Mouse (Mus musculus) forebrain, embryonic 16.5 days (tissue): ENCODE measurements at regions not wholly inside any gene's neighbourhood (a gene's known extent, or its start where the extent isn't known, plus 50 kb on each side); places are given as distances from the start of the nearest gene placed in this dataset.
A peak's percentile ranks its signal among the peaks of the same experiment; 100 is the strongest.

Source experiments
- ATAC-seq: fragments of 200-750 bp; cut with Nextera tagmentation; 2 replicates; pipeline ENCODE4 v1.8.0; 2017; ENCODE audit warnings: mild to moderate bottlenecking, moderate library complexity
- H3K27ac ChIP-seq: fragments of 300-500 bp; sonication (generic); 2 replicates; pipeline ENCODE4 v1.5.1; 2014; ENCODE audit warnings: low read length, control low read depth
- H3K27me3 ChIP-seq: fragments of 300-500 bp; sonication (generic); replicated peaks from 2 replicates; pipeline ENCODE4 v1.6.1; 2014; ENCODE audit warnings: low read length; ENCODE audit not compliant: control insufficient read depth, insufficient read depth
- H3K36me3 ChIP-seq: fragments of 300-500 bp; sonication (generic); 2 replicates; pipeline ENCODE4 v1.6.1; 2014; ENCODE audit not compliant: control insufficient read depth, insufficient read depth
- H3K4me1 ChIP-seq: fragments of 300-500 bp; sonication (generic); replicated peaks from 2 replicates; pipeline ENCODE4 v1.6.1; 2014; ENCODE audit warnings: low read length; ENCODE audit not compliant: control insufficient read depth, insufficient read depth
- H3K4me2 ChIP-seq: fragments of 300-500 bp; sonication (generic); 2 replicates; pipeline ENCODE4 v1.6.1; 2014; ENCODE audit warnings: mild to moderate bottlenecking, low read length, control low read depth
- H3K4me3 ChIP-seq: fragments of 300-500 bp; sonication (generic); replicated peaks from 2 replicates; pipeline ENCODE4 v1.5.1; 2014; ENCODE audit warnings: mild to moderate bottlenecking, low read length, control low read depth
- H3K9ac ChIP-seq: fragments of 300-500 bp; sonication (generic); replicated peaks from 2 replicates; pipeline ENCODE4 v1.6.1; 2014; ENCODE audit warnings: low read depth, low read length, control low read depth
- H3K9me3 ChIP-seq: fragments of 300-500 bp; sonication (generic); 2 replicates; pipeline ENCODE4 v1.6.1; 2016; ENCODE audit warnings: low read length; ENCODE audit not compliant: control insufficient read depth
- WGBS: fragments of 180-500 bp; shearing (Covaris S2); extraction: QIAGEN DNeasy Blood & Tissue Kit; methylation state at CpG from one replicate; pipeline ENCODE4 v1.1.7; 2014; 5-methylcytosine and 5-hydroxymethylcytosine counted together

GRCm38 (mm10) chr4:125898631-125899348, 125.6 kb upstream of the Csf3r start:
- WGBS = 33% methylated on average over 11 of the region's 11 CpGs
- Histone ChIP-seq H3K4me1 (peaks cover 35% of the 10 kb centered on the region), H3K9me3 (no peaks in the 10 kb centered on the region), H3K27me3 (no peaks in the 10 kb centered on the region), H3K4me3 (no peak overlapping the region), H3K36me3 (no peaks in the 10 kb centered on the region), H3K4me2 (no peak overlapping the region), H3K27ac (peak overlapping the region; percentile 35; the same call in 1 of the 2 replicates), H3K9ac (no peak overlapping the region)
- peak; percentile 43; the same call in 1 of the 2 replicates for ATAC-seq

GRCm38 (mm10) chr4:125901546-125902276, 122.6 kb upstream of the Csf3r start:
- H3K27ac ChIP-seq = peak overlapping the region; percentile 11
- WGBS = 41% methylated on average over 10 of the region's 10 CpGs

GRCm38 (mm10) chr4:125906296-125906695, 118.1 kb upstream of the Csf3r start:
- Histone ChIP-seq H3K27me3 (0 out of 2 replicates have a peak, but pooled peaks cover 2% of the 10 kb centered on the region), H3K4me1 (peaks cover 3% of the 10 kb centered on the region), H3K4me2 (no peak overlapping the region), H3K9me3 (no peaks in the 10 kb centered on the region), H3K4me3 (no peak overlapping the region), H3K27ac (no peak overlapping the region), H3K36me3 (no peaks in the 10 kb centered on the region), H3K9ac (no peak overlapping the region)
- ATAC-seq = no peak
- 66% methylated on average over 5 of the region's 5 CpGs for WGBS

More at GRCm38 (mm10) chr4:125901546-125902276, 122.6 kb upstream of the Csf3r start:
- Histone ChIP-seq H3K4me3 (no peak overlapping the region), H3K27me3 (no peaks in the 10 kb centered on the region), H3K9me3 (no peaks in the 10 kb centered on the region), H3K4me1 (peaks cover 35% of the 10 kb centered on the region), H3K4me2 (no peak overlapping the region), H3K36me3 (no peaks in the 10 kb centered on the region), H3K9ac (no peak overlapping the region)
- ATAC-seq = peak; percentile 51; the same call in 1 of the 2 replicates

- no peaks in the 10 kb centered on the region for H3K36me3 ChIP-seq
- WGBS = 91% methylated on average over 8 of the region's 8 CpGs
- no peak overlapping the region for H3K27ac ChIP-seq
- H3K4me1 ChIP-seq = 0 out of 2 replicates have a peak, but pooled peaks cover 2% of the 10 kb centered on the region
- ATAC-seq = no peak
- no peak overlapping the region for H3K4me3 ChIP-seq
- no peak overlapping the region for H3K4me2 ChIP-seq
- no peak overlapping the region for H3K9ac ChIP-seq
- H3K9me3 ChIP-seq = no peaks in the 10 kb centered on the region
- H3K27me3 ChIP-seq = peaks cover 14% of the 10 kb centered on the region
Measured at GRCm38 (mm10) chr4:125908901-125909300, 115.4 kb upstream of the Csf3r start.

- Histone ChIP-seq H3K9ac (no peak overlapping the region), H3K27ac (no peak overlapping the region), H3K36me3 (no peaks in the 10 kb centered on the region), H3K4me1 (0 out of 2 replicates have a peak, but pooled peaks cover 2% of the 10 kb centered on the region), H3K9me3 (no peaks in the 10 kb centered on the region), H3K27me3 (peaks cover 16% of the 10 kb centered on the region), H3K4me2 (no peak overlapping the region), H3K4me3 (no peak overlapping the region)
- no peak for ATAC-seq
- 20% methylated on average over 24 of the region's 24 CpGs for WGBS
Measured at GRCm38 (mm10) chr4:125911541-125912270, 112.6 kb upstream of the Csf3r start.

GRCm38 (mm10) chr4:125912444-125913049, 111.8 kb upstream of the Csf3r start:
- H3K36me3 ChIP-seq = no peaks in the 10 kb centered on the region
- no peaks in the 10 kb centered on the region for H3K9me3 ChIP-seq
- H3K4me2 ChIP-seq = no peak overlapping the region
- no peak overlapping the region for H3K27ac ChIP-seq
- no peak overlapping the region for H3K4me3 ChIP-seq
- no peak overlapping the region for H3K9ac ChIP-seq
- WGBS = 23% methylated on average over 8 of the region's 8 CpGs
- H3K4me1 ChIP-seq = 0 out of 2 replicates have a peak, but pooled peaks cover 2% of the 10 kb centered on the region
- peaks cover 16% of the 10 kb centered on the region for H3K27me3 ChIP-seq
- peak; percentile 36; the same call in 1 of the 2 replicates for ATAC-seq

GRCm38 (mm10) chr4:125915166-125915565, 109.2 kb upstream of the Csf3r start:
- H3K9me3 ChIP-seq = no peaks in the 10 kb centered on the region
- H3K36me3 ChIP-seq = no peaks in the 10 kb centered on the region
- peaks cover 16% of the 10 kb centered on the region for H3K27me3 ChIP-seq
- ATAC-seq = no peak
- H3K4me2 ChIP-seq = no peak overlapping the region
- 0 out of 2 replicates have a peak, but pooled peaks cover 2% of the 10 kb centered on the region for H3K4me1 ChIP-seq
- no peak overlapping the region for H3K4me3 ChIP-seq
- H3K9ac ChIP-seq = no peak overlapping the region
- WGBS = 36% methylated on average over 8 of the region's 8 CpGs
- H3K27ac ChIP-seq = no peak overlapping the region

- Histone ChIP-seq H3K27ac (no peak overlapping the region), H3K9me3 (no peaks in the 10 kb centered on the region), H3K4me2 (no peak overlapping the region), H3K4me1 (peaks cover 11% of the 10 kb centered on the region), H3K27me3 (peaks cover 8% of the 10 kb centered on the region; the same call in 1 of the 2 replicates), H3K4me3 (no peak overlapping the region), H3K9ac (no peak overlapping the region), H3K36me3 (no peaks in the 10 kb centered on the region)
- no peak for ATAC-seq
- WGBS = 12% methylated on average over 6 of the region's 6 CpGs
Measured at GRCm38 (mm10) chr4:125917210-125917609, 107.1 kb upstream of the Csf3r start.
